Mouse (Mus musculus): ENCODE data around the gene Cuedc2. TPM values are rescaled to one million over a fixed set of nuclear protein-coding genes. Genes with fewer than 3 reads are reported as not detected.

Gene Cuedc2
- total and polyA plus RNA-seq, 2 experiments from 2014 or later: 157 to 314 TPM

DNA sequence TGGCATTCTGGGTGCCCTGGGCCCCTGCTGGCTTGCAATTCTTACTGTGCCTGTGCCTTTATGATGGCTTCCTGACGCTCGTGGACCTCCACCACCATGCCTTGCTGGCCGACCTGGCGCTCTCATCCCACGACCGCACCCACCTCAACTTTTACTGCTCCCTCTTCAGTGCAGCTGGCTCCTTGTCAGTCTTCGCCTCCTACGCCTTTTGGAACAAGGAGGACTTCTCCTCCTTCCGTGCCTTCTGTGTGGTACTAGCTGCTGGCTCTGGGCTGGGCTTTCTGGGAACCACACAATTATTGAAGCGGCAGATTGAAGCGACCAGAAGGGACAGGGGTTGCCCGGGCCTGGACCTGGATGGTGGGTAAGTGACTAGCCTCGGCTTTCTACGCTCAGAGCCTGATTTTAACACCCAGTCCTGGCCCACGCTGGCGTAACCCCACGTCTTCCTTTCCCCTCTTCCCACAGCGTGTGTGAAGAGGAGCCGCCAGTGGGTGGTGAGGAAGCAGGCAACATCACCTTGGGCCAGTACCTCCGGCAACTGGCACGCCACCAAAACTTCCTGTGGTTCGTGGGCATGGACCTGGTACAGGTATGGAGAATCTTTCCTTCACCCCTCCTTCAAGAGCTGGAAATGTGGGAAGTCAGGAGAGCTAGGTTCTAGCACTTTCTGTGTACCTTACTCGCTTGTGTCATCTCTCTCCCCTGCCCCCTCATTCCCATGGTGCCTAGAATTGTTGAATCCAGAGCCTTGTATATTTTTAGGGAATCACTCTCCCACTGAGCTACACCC is 29.5 kb upstream of the Cuedc2 start:
- no peak for ATAC-seq (ENCODE audit: low FRiP score)
- 90% methylated on average over 23 of the region's 23 CpGs for WGBS
- peaks cover 7% of the 10 kb centered on the region; the same call in 1 of the 2 replicates for H3K36me3 ChIP-seq (ENCODE audit: insufficient read depth, low read length)

DNA sequence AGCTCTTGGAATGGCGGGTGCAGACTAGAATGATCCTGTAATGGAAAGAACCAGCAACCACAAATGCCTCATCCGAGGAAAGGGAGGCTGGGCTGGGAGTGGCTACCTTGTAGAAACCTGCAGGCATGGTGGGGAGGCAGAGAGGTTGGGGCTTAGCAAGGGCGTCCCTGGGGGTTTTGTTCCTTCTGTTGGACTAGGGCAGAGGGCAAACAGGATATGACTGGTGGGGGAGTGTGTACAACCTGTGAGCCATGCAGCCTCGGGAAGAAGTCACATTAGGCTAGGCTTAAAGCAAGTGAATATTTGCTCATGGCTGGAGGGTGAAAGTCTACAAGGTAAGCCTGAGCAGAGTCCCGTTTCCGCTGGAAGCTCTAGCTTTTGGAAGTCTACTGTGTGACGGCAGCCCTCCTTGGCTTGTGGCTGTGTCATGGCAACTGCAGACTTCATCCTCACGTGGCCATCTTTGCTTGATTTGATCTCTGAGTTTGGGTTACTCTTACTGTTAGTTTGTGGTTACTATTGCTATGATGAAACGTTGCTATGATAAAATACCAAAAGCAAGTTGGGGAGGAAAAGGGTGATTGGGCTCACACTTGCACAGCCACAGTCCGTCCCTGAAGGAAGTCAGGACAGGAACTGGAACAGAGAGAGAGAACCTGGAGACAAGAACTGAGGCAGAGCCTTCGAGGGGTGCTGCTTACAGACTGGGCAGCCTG is 24.9 kb upstream of the Cuedc2 start:
- H3K27ac ChIP-seq (ENCODE audit: low read depth, low read length): no peak overlapping the region
- H3K4me3 ChIP-seq (ENCODE audit: low read depth, low read length): no peak overlapping the region
- no peaks in the 10 kb centered on the region for H3K9me3 ChIP-seq (ENCODE audit: low read length)
- H3K4me1 ChIP-seq (ENCODE audit: insufficient read depth, low read length): no peaks in the 10 kb centered on the region
- no peaks in the 10 kb centered on the region for H3K36me3 ChIP-seq (ENCODE audit: insufficient read depth, low read length)
- H3K9ac ChIP-seq (replicated peaks; ENCODE audit: low read length, poor library complexity, severe bottlenecking): no peak overlapping the region
- H3K27me3 ChIP-seq (ENCODE audit: insufficient read depth, low read length): no peaks in the 10 kb centered on the region
- no peak overlapping the region for H3K4me2 ChIP-seq (ENCODE audit: low read depth, low read length, poor library complexity, severe bottlenecking)
- DNase-seq (ENCODE audit: low spot score) (no peak), ATAC-seq (ENCODE audit: low FRiP score) (no peak)
- whole genome bisulfite sequencing: 89% methylated on average over 11 of the region's 11 CpGs
- no peak for TF ChIP-seq CTCF (IDR thresholded peaks at IDR 0.05)

More for the DNA sequence above, 29.5 kb upstream of the Cuedc2 start:
- Histone ChIP-seq H3K4me2 (ENCODE audit: low read depth, low read length, poor library complexity, severe bottlenecking) (no peak overlapping the region), H3K27me3 (ENCODE audit: insufficient read depth, low read length) (no peaks in the 10 kb centered on the region), H3K27ac (ENCODE audit: low read depth, low read length) (no peak overlapping the region), H3K4me1 (ENCODE audit: insufficient read depth, low read length) (no peaks in the 10 kb centered on the region), H3K9ac (replicated peaks; ENCODE audit: low read length, poor library complexity, severe bottlenecking) (no peak overlapping the region), H3K4me3 (ENCODE audit: low read depth, low read length) (no peak overlapping the region), H3K9me3 (ENCODE audit: low read length) (no peaks in the 10 kb centered on the region)
- DNase-seq (ENCODE audit: low spot score): no peak
- no peak for TF ChIP-seq CTCF (IDR thresholded peaks at IDR 0.05)

DNA sequence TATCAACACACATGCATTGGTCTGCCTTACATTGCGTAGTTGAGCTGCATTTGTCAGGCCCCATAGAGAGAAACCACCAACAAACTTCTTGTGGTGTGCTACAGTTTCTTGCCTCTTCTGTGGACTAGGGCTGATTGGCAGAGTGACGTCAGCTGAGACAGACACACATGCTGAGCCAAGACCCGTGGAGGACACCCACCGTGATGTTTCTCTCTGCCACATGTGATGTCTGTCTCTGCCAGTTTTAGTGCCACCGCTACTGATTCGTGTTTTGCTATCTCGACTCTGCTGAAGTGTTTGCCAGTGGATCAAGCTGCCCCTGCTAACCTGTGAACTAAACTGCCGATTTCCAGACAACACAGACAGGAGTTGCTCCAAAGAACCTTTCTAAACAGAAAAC is 23.6 kb upstream of the Cuedc2 start:
- H3K4me2 ChIP-seq (ENCODE audit: low read depth, low read length, poor library complexity, severe bottlenecking): no peak overlapping the region
- H3K4me1 ChIP-seq (ENCODE audit: insufficient read depth, low read length): peaks cover under 1% of the 10 kb centered on the region; the same call in 1 of the 2 replicates
- no peak overlapping the region for H3K9ac ChIP-seq (replicated peaks; ENCODE audit: low read length, poor library complexity, severe bottlenecking)
- H3K9me3 ChIP-seq (ENCODE audit: low read length): no peaks in the 10 kb centered on the region
- H3K27ac ChIP-seq (ENCODE audit: low read depth, low read length): no peak overlapping the region
- no peak for ATAC-seq (ENCODE audit: low FRiP score)
- no peaks in the 10 kb centered on the region for H3K27me3 ChIP-seq (ENCODE audit: insufficient read depth, low read length)
- DNase-seq (ENCODE audit: low spot score): no peak
- WGBS: 91% methylated on average over 8 of the region's 8 CpGs
- no peak overlapping the region for H3K4me3 ChIP-seq (ENCODE audit: low read depth, low read length)
- no peaks in the 10 kb centered on the region for H3K36me3 ChIP-seq (ENCODE audit: insufficient read depth, low read length)
- no peak for TF ChIP-seq CTCF (IDR thresholded peaks at IDR 0.05)

DNA sequence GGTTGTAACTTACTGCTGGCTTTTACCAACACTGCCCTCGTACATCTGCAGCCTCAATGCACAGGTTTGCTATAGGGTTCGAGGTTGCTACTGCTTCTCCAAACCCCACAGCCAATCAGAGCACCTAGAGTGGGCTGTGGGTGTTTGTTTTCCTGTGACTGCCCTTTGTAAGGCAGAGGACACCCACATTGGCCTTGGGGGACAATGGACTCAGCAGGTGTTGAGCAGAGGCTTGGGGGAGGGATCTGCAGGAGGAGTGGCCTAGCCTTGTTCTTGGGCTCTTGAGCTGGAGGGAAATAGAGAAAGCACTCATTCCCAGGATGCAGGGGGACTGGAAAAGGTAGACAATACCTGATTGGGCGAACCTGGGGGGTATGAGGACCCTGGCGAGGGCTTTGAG is 19.9 kb upstream of the Cuedc2 start:
- Histone ChIP-seq H3K4me3 (ENCODE audit: low read depth, low read length) (no peak overlapping the region), H3K9me3 (ENCODE audit: low read length) (no peaks in the 10 kb centered on the region), H3K4me2 (ENCODE audit: low read depth, low read length, poor library complexity, severe bottlenecking) (no peak overlapping the region), H3K36me3 (ENCODE audit: insufficient read depth, low read length) (no peaks in the 10 kb centered on the region), H3K27ac (ENCODE audit: low read depth, low read length) (no peak overlapping the region), H3K27me3 (ENCODE audit: insufficient read depth, low read length) (no peaks in the 10 kb centered on the region), H3K9ac (replicated peaks; ENCODE audit: low read length, poor library complexity, severe bottlenecking) (no peak overlapping the region), H3K4me1 (ENCODE audit: insufficient read depth, low read length) (peaks cover 3% of the 10 kb centered on the region; the same call in 1 of the 2 replicates)
- TF ChIP-seq CTCF (IDR thresholded peaks at IDR 0.05): no peak
- DNase-seq (ENCODE audit: low spot score) (no peak), ATAC-seq (ENCODE audit: low FRiP score) (no peak)
- WGBS: 66% methylated on average over 4 of the region's 4 CpGs

DNA sequence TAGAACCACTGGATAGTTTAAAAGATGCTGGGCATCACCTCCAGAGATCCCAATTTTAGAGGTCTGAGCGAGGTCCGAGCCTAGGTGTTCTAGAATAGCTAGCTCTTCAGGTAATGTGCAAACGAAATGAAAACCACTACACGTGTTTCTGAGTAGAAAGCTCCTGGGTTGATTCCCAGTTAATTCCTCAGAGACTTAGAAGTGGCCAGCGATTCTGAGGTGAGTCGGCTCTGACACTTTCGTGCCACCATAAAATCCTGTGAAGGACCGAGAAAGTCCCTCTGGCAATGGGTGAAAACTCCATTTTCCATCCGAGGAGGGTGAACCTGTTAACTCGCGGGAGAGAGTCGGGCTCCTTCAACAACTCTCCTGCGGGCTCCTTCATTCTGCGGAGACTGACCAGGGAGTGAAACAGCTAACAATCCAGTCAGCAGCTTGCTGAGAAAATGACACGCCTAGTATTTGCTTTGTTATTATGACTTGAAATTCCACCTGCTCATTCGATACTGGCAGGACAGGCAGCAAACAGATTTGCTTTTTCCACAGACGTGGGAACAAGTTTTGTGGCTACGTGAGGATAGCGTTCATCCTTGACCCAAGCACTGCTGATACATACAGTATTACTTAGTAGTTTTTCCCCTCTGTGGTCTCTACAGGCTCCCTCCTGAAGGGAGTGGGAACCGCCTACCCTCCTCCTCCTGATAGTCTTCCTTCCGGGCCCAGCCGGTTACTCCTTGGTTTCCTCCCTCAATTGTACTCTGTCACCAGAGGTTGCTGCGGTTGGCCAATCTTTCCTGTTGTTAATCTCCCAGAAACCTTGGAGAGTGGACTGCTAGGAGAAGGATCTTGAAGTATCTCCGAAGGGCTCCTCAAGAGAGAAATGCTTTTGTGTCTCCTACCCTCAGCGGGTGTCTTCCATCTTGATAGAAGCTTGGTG is 19.1 kb upstream of the Cuedc2 start:
- DNase-seq (ENCODE audit: low spot score): no peak
- ATAC-seq (ENCODE audit: low FRiP score): no peak

More for the DNA sequence above, 19.1 kb upstream of the Cuedc2 start:
- Histone ChIP-seq H3K4me3 (ENCODE audit: low read depth, low read length) (peak overlapping the region; percentile 62), H3K9me3 (ENCODE audit: low read length) (no peaks in the 10 kb centered on the region), H3K27ac (ENCODE audit: low read depth, low read length) (no peak overlapping the region), H3K27me3 (ENCODE audit: insufficient read depth, low read length) (no peaks in the 10 kb centered on the region), H3K4me1 (ENCODE audit: insufficient read depth, low read length) (peaks cover 3% of the 10 kb centered on the region; the same call in 1 of the 2 replicates), H3K4me2 (ENCODE audit: low read depth, low read length, poor library complexity, severe bottlenecking) (peak overlapping the region; percentile 82), H3K9ac (replicated peaks; ENCODE audit: low read length, poor library complexity, severe bottlenecking) (peak overlapping the region; percentile 71), H3K36me3 (ENCODE audit: insufficient read depth, low read length) (no peaks in the 10 kb centered on the region)
- no peak for TF ChIP-seq CTCF (IDR thresholded peaks at IDR 0.05)
- 22% methylated on average over 25 of the region's 25 CpGs for whole genome bisulfite sequencing

Measured in midbrain, postnatal 0 days (tissue).